Mouse (Mus musculus) myocyte (in vitro differentiated cells): Measurements from ENCODE around the gene Cntn4.

Source experiments
- POLR2A ChIP-seq: IDR thresholded peaks from one replicate; pipeline ENCODE4 v1.6.1; 2011; ENCODE audit warnings: low read depth, mild to moderate bottlenecking, control low read depth, moderate library complexity; ENCODE audit not compliant: insufficient read length
- POLR2AphosphoS2 ChIP-seq: IDR thresholded peaks from one replicate; pipeline ENCODE4 v1.6.1; 2011; ENCODE audit warnings: low read depth, control low read depth; ENCODE audit not compliant: insufficient read length
- TCF12 ChIP-seq: IDR thresholded peaks from one replicate; pipeline ENCODE4 v1.6.1; 2011; ENCODE audit warnings: mild to moderate bottlenecking, control low read depth; ENCODE audit not compliant: poor library complexity, insufficient read depth, severe bottlenecking

DNA sequence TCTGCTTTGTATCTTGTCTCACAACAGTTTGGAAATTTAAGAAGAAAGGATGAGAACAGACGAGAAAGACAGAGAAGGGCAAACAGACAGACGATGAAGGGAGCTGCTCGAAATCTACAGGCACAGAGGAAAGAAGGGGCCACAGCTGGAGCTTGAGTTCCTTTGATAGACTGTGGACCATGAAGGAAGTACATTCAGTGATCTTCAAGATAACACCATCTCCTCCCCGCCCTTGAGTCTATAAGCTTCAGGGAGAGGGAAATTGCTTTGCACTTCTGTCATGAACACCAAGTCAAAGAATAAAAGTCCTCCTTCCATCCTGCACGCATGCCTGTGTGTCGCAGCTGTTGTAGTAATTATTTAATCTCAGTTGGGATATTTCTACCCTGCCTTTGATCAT lies 1048.6 kb downstream of the Cntn4 start:
- TF ChIP-seq POLR2A (no peak), POLR2AphosphoS2 (no peak), TCF12 (no peak)
